Mouse (Mus musculus) MEL (cell line): ENCODE data around the gene Kcnj1. TPM values are rescaled to one million over a fixed set of nuclear protein-coding genes. Genes with fewer than 3 reads are reported as not detected.

Experiments used
- DNase-seq: peaks from one replicate; pipeline ENCODE4 v3.0.0; 2011; ENCODE audit warnings: low read depth, low spot score
- H3K27ac ChIP-seq: 2 replicates; pipeline ENCODE4 v1.5.1; 2012; ENCODE audit warnings: low read depth, mild to moderate bottlenecking, control low read depth, low read length, moderate library complexity; ENCODE audit not compliant: control insufficient read depth
- H3K27me3 ChIP-seq, 2 experiments: fragments of 150-350 bp in 1 of 2; sonication (generic) in 1 of 2; 2 replicates each; pipeline ENCODE4 v1.6.1; 2012; ENCODE audit warnings: low read length in 2 of 2, mild to moderate bottlenecking in 2 of 2, improper control_type of control experiment in 1 of 2, moderate library complexity in 1 of 2; ENCODE audit not compliant: insufficient read depth in 2 of 2, control insufficient read depth in 1 of 2
- H3K36me3 ChIP-seq, 2 experiments: 2 replicates each; pipeline ENCODE4 v1.6.1; 2012 to 2014; ENCODE audit warnings: low read length in 2 of 2, improper control_type of control experiment in 1 of 2, inconsistent platforms in 1 of 2, mild to moderate bottlenecking in 1 of 2; ENCODE audit not compliant: insufficient read depth in 2 of 2, control insufficient read depth in 1 of 2
- H3K4me1 ChIP-seq, 2 experiments: fragments of 150-350 bp in 1 of 2; sonication (generic) in 1 of 2; 2 replicates each; pipeline ENCODE4 v1.6.1; 2012; ENCODE audit warnings: low read length in 2 of 2, improper control_type of control experiment in 1 of 2, mild to moderate bottlenecking in 1 of 2; ENCODE audit not compliant: insufficient read depth in 2 of 2, control insufficient read depth in 1 of 2
- H3K4me3 ChIP-seq, 2 experiments: fragments of 150-350 bp in 1 of 2; sonication (generic) in 1 of 2; 2 replicates each; pipeline ENCODE4 v1.5.1; 2012; ENCODE audit warnings: low read depth in 2 of 2, low read length in 2 of 2, mild to moderate bottlenecking in 2 of 2, moderate library complexity in 2 of 2, control low read depth in 1 of 2, improper control_type of control experiment in 1 of 2; ENCODE audit not compliant: control insufficient read depth in 1 of 2, insufficient read depth in 1 of 2
- H3K79me2 ChIP-seq: 2 replicates; pipeline ENCODE4 v1.6.1; 2012; ENCODE audit warnings: mild to moderate bottlenecking, low read length, moderate library complexity; ENCODE audit not compliant: control insufficient read depth, poor library complexity, insufficient read depth
- H3K9ac ChIP-seq: 2 replicates; pipeline ENCODE4 v1.6.1; 2012; ENCODE audit warnings: low read depth, mild to moderate bottlenecking, control low read depth, low read length, moderate library complexity; ENCODE audit not compliant: control insufficient read depth, poor library complexity, severe bottlenecking
- H3K9me3 ChIP-seq: fragments of 150-350 bp; sonication (generic); replicated peaks from 2 replicates; pipeline ENCODE4 v1.6.1; 2012; ENCODE audit warnings: mild to moderate bottlenecking, low read length, improper control_type of control experiment, moderate library complexity; ENCODE audit not compliant: insufficient read depth
- BHLHE40 ChIP-seq: IDR thresholded peaks from 2 replicates; pipeline ENCODE4 v1.6.1; 2012; ENCODE audit warnings: low read depth, mild to moderate bottlenecking, inconsistent platforms, low read length, improper control_type of control experiment, borderline replicate concordance
- ELF1 ChIP-seq: IDR thresholded peaks from 2 replicates; pipeline ENCODE4 v1.6.1; 2014; ENCODE audit warnings: low read depth, mild to moderate bottlenecking, inconsistent platforms, low read length, improper control_type of control experiment, moderate library complexity
- HCFC1 ChIP-seq: IDR thresholded peaks from 2 replicates; pipeline ENCODE4 v1.6.1; 2012; ENCODE audit warnings: low read depth, mild to moderate bottlenecking, inconsistent platforms, low read length, improper control_type of control experiment, moderate library complexity
- JUND ChIP-seq: IDR thresholded peaks from 2 replicates; pipeline ENCODE4 v1.6.1; 2011; ENCODE audit warnings: low read depth, mild to moderate bottlenecking, improper control_type of control experiment, low read length
- KAT2A ChIP-seq: conservative IDR thresholded peaks from 2 replicates; pipeline ENCODE4 v1.6.1; 2012; ENCODE audit warnings: low read depth, low read length, improper control_type of control experiment, inconsistent platforms
- MAFK ChIP-seq: IDR thresholded peaks from 2 replicates; pipeline ENCODE4 v1.6.1; 2011; ENCODE audit warnings: low read depth, mild to moderate bottlenecking, low read length, improper control_type of control experiment, borderline replicate concordance
- MAZ ChIP-seq: IDR thresholded peaks from 2 replicates; pipeline ENCODE4 v1.6.1; 2012; ENCODE audit warnings: low read depth, mild to moderate bottlenecking, inconsistent platforms, low read length, improper control_type of control experiment
- MYB ChIP-seq: IDR thresholded peaks from 2 replicates; pipeline ENCODE4 v1.6.1; 2011; ENCODE audit warnings: mild to moderate bottlenecking, low read depth, low read length, improper control_type of control experiment
- POLR2A ChIP-seq, 2 experiments: IDR thresholded peaks; 2 replicates each; pipeline ENCODE4 v1.6.1; 2011 to 2012; ENCODE audit warnings: low read length in 2 of 2, mild to moderate bottlenecking in 2 of 2, control low read depth in 1 of 2, improper control_type of control experiment in 1 of 2, low read depth in 1 of 2, moderate library complexity in 1 of 2; ENCODE audit not compliant: control insufficient read depth in 1 of 2, insufficient read depth in 1 of 2, poor library complexity in 1 of 2
- POLR2AphosphoS2 ChIP-seq: IDR thresholded peaks from 2 replicates; pipeline ENCODE4 v1.6.1; 2011; ENCODE audit warnings: low read length, improper control_type of control experiment
- POLR2AphosphoS5 ChIP-seq: IDR thresholded peaks from 2 replicates; pipeline ENCODE4 v1.6.1; 2012; ENCODE audit warnings: low read depth, borderline replicate concordance, mild to moderate bottlenecking, inconsistent platforms, low read length, moderate library complexity, mixed read lengths
- SMC3 ChIP-seq: IDR thresholded peaks from 2 replicates; pipeline ENCODE4 v1.6.1; 2011; ENCODE audit warnings: low read depth, low read length, improper control_type of control experiment
- TAL1 ChIP-seq: IDR thresholded peaks from 2 replicates; pipeline ENCODE4 v1.6.1; 2012; ENCODE audit warnings: mild to moderate bottlenecking, inconsistent platforms, low read length, moderate library complexity, mixed read lengths
- TCF12 ChIP-seq: IDR thresholded peaks from 2 replicates; pipeline ENCODE4 v1.6.1; 2014; ENCODE audit warnings: low read depth, mild to moderate bottlenecking, inconsistent platforms, low read length, improper control_type of control experiment, moderate library complexity
- ZC3H11A ChIP-seq: IDR thresholded peaks from 2 replicates; pipeline ENCODE4 v1.6.1; 2012; ENCODE audit warnings: low read depth, mild to moderate bottlenecking, inconsistent platforms, low read length, improper control_type of control experiment
- ZKSCAN1 ChIP-seq: IDR thresholded peaks from 2 replicates; pipeline ENCODE4 v1.6.1; 2012; ENCODE audit warnings: low read depth, mild to moderate bottlenecking, inconsistent platforms, low read length, improper control_type of control experiment, moderate library complexity
- ZMIZ1 ChIP-seq: IDR thresholded peaks from 2 replicates; pipeline ENCODE4 v1.6.1; 2012; ENCODE audit warnings: low read depth, mild to moderate bottlenecking, inconsistent platforms, low read length, improper control_type of control experiment, moderate library complexity
- polyA plus RNA-seq, 2 experiments: library from polyadenylated mRNA; stranded (reverse) in 1 of 2; unstranded in 1 of 2; fragments of >175 nt in 1 of 2; fragments of >200 nt in 1 of 2; gene quantifications; 2 replicates each; pipeline versions ENCODE4 v1.2.1 to v1.2.4; 2012; ENCODE audit warnings: low replicate concordance in 2 of 2, low read depth in 1 of 2; ENCODE audit not compliant: insufficient read length in 2 of 2, insufficient read depth in 1 of 2, missing spikeins in 1 of 2
- total RNA-seq: library from RNA; depleted of rRNA; stranded (reverse); fragments of 300-350 nt; gene quantifications from 2 replicates; pipeline ENCODE4 v1.2.3, GENCODE M21; 2012; rRNA removed

Gene Kcnj1
- total RNA-seq: not detected in 2 replicates
- polyA plus RNA-seq: not detected

DNA sequence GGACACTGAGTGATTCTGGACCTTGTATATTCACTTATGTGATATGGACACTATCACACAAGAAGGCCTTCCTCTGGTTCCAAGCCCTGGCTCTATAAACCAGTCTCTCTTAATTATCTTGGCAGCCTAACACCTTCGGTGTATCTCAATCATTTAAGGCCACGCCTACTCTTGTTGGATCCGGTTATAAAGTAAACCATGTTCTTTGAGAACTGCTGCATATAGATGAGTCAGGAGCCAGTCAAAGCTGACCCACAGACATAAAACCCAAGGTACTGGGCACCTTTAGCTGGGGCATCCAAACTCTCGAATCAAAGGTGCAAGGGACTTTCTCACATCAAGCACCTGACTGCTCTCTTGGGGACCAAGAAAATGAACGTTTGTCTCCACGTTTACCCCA lies at the start of gene Kcnj1:
Gene Kcnj1, plus strand, starts transcription at position 292 of the 400 bp plus-strand sequence.
- H3K36me3 ChIP-seq: no peaks in the 10 kb centered on the region
- DNase-seq: no peak
- no peaks in the 10 kb centered on the region for H3K9me3 ChIP-seq
- H3K4me3 ChIP-seq: no peak within 1 kb of the TSS
- H3K79me2 ChIP-seq: no peaks in the 10 kb centered on the region
- no peaks in the 10 kb centered on the region; a peak in 2 of 4 replicates for H3K27me3 ChIP-seq
- H3K27ac ChIP-seq: no peak within 1 kb of the TSS
- no peak within 1 kb of the TSS for H3K9ac ChIP-seq
- no peaks in the 10 kb centered on the region for H3K4me1 ChIP-seq
- TF ChIP-seq TAL1: no peak
- TF ChIP-seq POLR2AphosphoS5: no peak
- TF ChIP-seq HCFC1: no peak
- no peak for TF ChIP-seq ZMIZ1

DNA sequence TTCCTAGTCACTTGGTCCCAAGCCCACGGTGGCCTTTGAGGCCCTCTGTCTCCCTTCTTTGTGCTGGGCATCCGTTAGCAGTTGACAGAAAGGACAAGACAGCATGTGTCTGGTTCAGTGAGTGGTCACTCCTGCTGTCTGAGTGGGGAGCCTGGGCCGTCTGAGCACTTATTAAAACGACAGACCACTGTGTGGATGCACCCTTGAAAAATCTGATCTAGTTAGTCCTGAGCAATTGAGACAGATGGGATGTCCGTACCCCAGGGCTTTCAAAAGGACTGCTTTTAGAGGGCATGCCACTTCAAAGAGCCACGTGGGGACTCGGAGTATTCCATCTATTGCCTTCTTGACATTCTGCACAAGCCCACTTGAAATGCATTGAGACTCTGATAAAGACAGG lies 48.7 kb upstream of the Kcnj1 start:
- Histone ChIP-seq H3K4me3 (no peak overlapping the region), H3K27me3 (peaks cover 0 to 2% of the 10 kb centered on the region in 2 experiments; a peak in 1 of 4 replicates), H3K4me1 (no peaks in the 10 kb centered on the region), H3K36me3 (no peaks in the 10 kb centered on the region), H3K9ac (no peak overlapping the region), H3K27ac (no peak overlapping the region), H3K79me2 (no peaks in the 10 kb centered on the region), H3K9me3 (no peaks in the 10 kb centered on the region)
- no peak for DNase-seq
- TF ChIP-seq ZKSCAN1: no peak

DNA sequence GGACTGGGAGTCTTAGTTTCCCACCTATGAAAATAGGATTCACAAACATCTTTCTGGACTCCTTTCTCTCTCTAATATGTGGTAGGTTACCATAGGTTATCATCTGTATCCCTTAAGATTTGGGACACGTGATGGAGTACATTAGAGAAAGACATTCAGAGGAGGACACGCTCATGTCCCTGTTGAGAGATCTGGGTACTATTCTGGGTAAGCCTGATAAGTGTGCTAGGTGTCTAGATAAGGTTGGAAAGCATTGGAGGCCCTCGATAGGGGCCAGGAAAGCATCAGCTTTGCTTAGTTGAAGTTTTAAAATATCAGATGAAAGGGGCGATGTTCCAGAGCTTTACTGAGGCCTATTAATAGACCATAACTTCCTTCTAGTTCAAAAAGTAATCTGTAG lies 43.5 kb upstream of the Kcnj1 start:
- Histone ChIP-seq H3K4me1 (no peaks in the 10 kb centered on the region), H3K36me3 (no peaks in the 10 kb centered on the region), H3K4me3 (no peak overlapping the region), H3K9ac (no peak overlapping the region), H3K27me3 (no peaks in the 10 kb centered on the region), H3K27ac (no peak overlapping the region), H3K79me2 (no peaks in the 10 kb centered on the region), H3K9me3 (no peaks in the 10 kb centered on the region)
- TF ChIP-seq MAZ (no peak), ZMIZ1 (no peak), BHLHE40 (no peak), MYB (no peak), SMC3 (no peak), ELF1 (no peak), ZC3H11A (no peak), MAFK (no peak), POLR2AphosphoS2 (no peak), JUND (no peak), TCF12 (no peak), POLR2A (IDR thresholded peaks at IDR 0.05; ENCODE audit: control insufficient read depth in 1 of 2, insufficient read depth in 1 of 2, low read depth in 1 of 2, low read length in 2 of 2, poor library complexity in 1 of 2) (no peak), KAT2A (no peak)
- DNase-seq: no peak
